Mouse (Mus musculus) B cell, adult 2 months (primary cell): ENCODE measurements around the gene Rap2c.

Source experiments
- DNase-seq, 2 experiments: peaks; one replicate each; pipeline ENCODE4 v3.0.0; 2022

Gene Rap2c

GRCm38 (mm10) chrX:50968157-50968932 is 49.5 kb downstream of the Rap2c start:
- DNase-seq, result no peak

- DNase-seq, result no peak
Measured at GRCm38 (mm10) chrX:50965157-50965556, 52.7 kb downstream of the Rap2c start.

DNA sequence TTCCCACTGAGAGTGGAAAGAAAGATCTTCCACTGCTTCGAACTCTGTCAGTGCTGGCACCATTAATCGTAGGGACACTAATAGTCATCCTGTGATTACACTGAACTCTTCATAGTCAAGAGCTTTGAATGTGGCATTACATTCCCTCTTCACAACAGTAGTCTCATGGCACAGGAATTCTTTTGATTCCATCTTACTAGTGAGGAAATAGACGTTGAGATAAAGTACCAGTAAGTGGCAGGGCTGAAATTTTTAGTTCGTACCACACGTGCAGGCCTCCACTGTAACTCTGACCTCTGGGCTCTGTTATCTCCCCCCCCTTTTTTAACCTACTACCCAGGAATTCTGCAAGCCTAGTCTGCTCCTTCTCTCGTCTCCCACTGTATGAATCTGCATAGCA is 54.9 kb downstream of the Rap2c start:
- no peak for DNase-seq
